Mouse (Mus musculus) midbrain, embryonic 11.5 days (tissue): ENCODE data around the gene Atp5c1. TPM values are rescaled to one million over a fixed set of nuclear protein-coding genes. Genes with fewer than 3 reads are reported as not detected.

ENCODE experiments used
- polyA plus RNA-seq: library from polyadenylated mRNA; unstranded; fragments of >200 nt; fragmentation: Nextera tagmentation; extraction: Ambion mirVana; gene quantifications from 2 replicates; pipeline ENCODE4 v1.2.1, GENCODE M21; 2014

The Atp5c1 gene
- polyA plus RNA-seq, 1 experiment from 2014 or later: 532 TPM

Other genes with a start within 250 kb of the Atp5c1 start
- 0.20 and 1.2 TPM in 2 replicates for gene 4930412O13Rik, start 199.3 kb downstream of the Atp5c1 start, polyA plus RNA-seq
- 1.4 and 1.6 TPM in 2 replicates for gene 9230102O04Rik, start 191.0 kb downstream of the Atp5c1 start, polyA plus RNA-seq
- 34.1 and 34.8 TPM in 2 replicates for gene Gata3, start 190.5 kb downstream of the Atp5c1 start, polyA plus RNA-seq
- 17.0 and 17.7 TPM in 2 replicates for gene Taf3, start 31.9 kb downstream of the Atp5c1 start, polyA plus RNA-seq
- 42.5 and 45.0 TPM in 2 replicates for gene Kin, start 83 bp upstream of the Atp5c1 start, polyA plus RNA-seq
- gene Itih2, start 50.9 kb upstream of the Atp5c1 start, polyA plus RNA-seq: 0.06 and 0.12 TPM in 2 replicates
- 7.4 and 7.6 TPM in 2 replicates for gene Itih5, start 73.1 kb upstream of the Atp5c1 start, polyA plus RNA-seq